Mouse (Mus musculus) intestine, postnatal 0 days (tissue): ENCODE results near the gene Vmn2r55. TPM values are rescaled to one million over a fixed set of nuclear protein-coding genes. Genes with fewer than 3 reads are reported as not detected.
"Not testable (repeated sequence)": the region's sequence is repeated elsewhere in the genome, so short reads cannot be mapped to it uniquely, and the experiment has no call there.

Experiments
- ATAC-seq: fragments of 200-750 bp; cut with Nextera tagmentation; 2 replicates; pipeline ENCODE4 v1.8.0; 2017; ENCODE audit warnings: mild to moderate bottlenecking, moderate TSS enrichment, moderate library complexity
- H3K27ac ChIP-seq: fragments of 300-500 bp; sonication (generic); 2 replicates; pipeline ENCODE4 v1.5.1; 2014; ENCODE audit warnings: mild to moderate bottlenecking, low read depth, low read length, moderate library complexity
- H3K27me3 ChIP-seq: fragments of 300-500 bp; sonication (generic); replicated peaks from 2 replicates; pipeline ENCODE4 v1.6.1; 2014; ENCODE audit warnings: low read length, mixed read lengths; ENCODE audit not compliant: control insufficient read depth, insufficient read depth
- H3K36me3 ChIP-seq: fragments of 300-500 bp; sonication (generic); 2 replicates; pipeline ENCODE4 v1.6.1; 2014; ENCODE audit warnings: mild to moderate bottlenecking, moderate library complexity; ENCODE audit not compliant: control insufficient read depth, insufficient read depth
- H3K4me1 ChIP-seq: fragments of 300-500 bp; sonication (generic); replicated peaks from 2 replicates; pipeline ENCODE4 v1.6.1; 2014; ENCODE audit warnings: antibody characterized with exemption, low read length, mixed read lengths; ENCODE audit not compliant: control insufficient read depth, insufficient read depth
- H3K4me2 ChIP-seq: fragments of 300-500 bp; sonication (generic); replicated peaks from 2 replicates; pipeline ENCODE4 v1.6.1; 2014; ENCODE audit warnings: low read depth, mild to moderate bottlenecking, moderate library complexity
- H3K4me3 ChIP-seq: fragments of 300-500 bp; sonication (generic); 2 replicates; pipeline ENCODE4 v1.5.1; 2014; ENCODE audit warnings: low read depth, low read length
- H3K9ac ChIP-seq: fragments of 300-500 bp; sonication (generic); 2 replicates; pipeline ENCODE4 v1.6.1; 2014; ENCODE audit warnings: mild to moderate bottlenecking, low read depth, low read length
- H3K9me3 ChIP-seq: fragments of 300-500 bp; sonication (generic); 2 replicates; pipeline ENCODE4 v1.6.1; 2016; ENCODE audit warnings: mixed run types; ENCODE audit not compliant: control insufficient read depth
- CTCF ChIP-seq: sonication (generic); IDR thresholded peaks from 2 replicates; pipeline ENCODE4 v1.5.1; 2016; ENCODE audit warnings: low read depth, mild to moderate bottlenecking, control low read depth, antibody characterized with exemption, moderate library complexity
- WGBS: fragments of 180-500 bp; shearing (Covaris S2); extraction: QIAGEN DNeasy Blood & Tissue Kit; methylation state at CpG from one replicate; pipeline ENCODE4 v1.1.7; 2014; 5-methylcytosine and 5-hydroxymethylcytosine counted together
- polyA plus RNA-seq: library from polyadenylated mRNA; unstranded; fragments of >200 nt; fragmentation: Nextera tagmentation; extraction: Ambion mirVana; gene quantifications from 2 replicates; pipeline ENCODE4 v1.2.1, GENCODE M21; 2015

Gene Vmn2r55
- polyA plus RNA-seq = not detected in 2 replicates

DNA sequence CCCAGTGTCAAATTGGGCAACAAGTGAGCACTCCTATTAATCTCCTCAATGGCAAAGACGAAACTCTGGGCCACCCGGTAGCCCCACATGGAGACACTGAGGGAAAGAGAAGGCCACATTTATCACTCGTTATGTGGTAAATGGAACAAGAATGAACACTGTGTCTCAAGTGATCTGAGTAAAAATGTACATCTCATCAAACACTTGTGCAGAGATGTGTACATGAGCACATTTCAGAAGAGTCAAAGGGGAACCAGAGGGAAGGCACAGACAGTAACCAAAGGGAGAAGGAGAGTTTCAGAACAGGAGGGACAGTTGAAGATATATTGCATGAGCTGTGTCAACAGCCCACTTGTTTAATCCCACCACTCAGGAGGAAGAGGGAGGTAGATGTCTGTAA is at the start of gene Vmn2r55:
TSS of gene Vmn2r55 (minus strand) at position 101 of the 400 bp plus-strand sequence.
- H3K9ac ChIP-seq, H3K4me1 ChIP-seq, H3K4me2 ChIP-seq, H3K27ac ChIP-seq, ATAC-seq, H3K9me3 ChIP-seq, H3K27me3 ChIP-seq, H3K4me3 ChIP-seq, H3K36me3 ChIP-seq: not testable (repeated sequence)
- WGBS = 87% methylated on average over 3 of the region's 3 CpGs

DNA sequence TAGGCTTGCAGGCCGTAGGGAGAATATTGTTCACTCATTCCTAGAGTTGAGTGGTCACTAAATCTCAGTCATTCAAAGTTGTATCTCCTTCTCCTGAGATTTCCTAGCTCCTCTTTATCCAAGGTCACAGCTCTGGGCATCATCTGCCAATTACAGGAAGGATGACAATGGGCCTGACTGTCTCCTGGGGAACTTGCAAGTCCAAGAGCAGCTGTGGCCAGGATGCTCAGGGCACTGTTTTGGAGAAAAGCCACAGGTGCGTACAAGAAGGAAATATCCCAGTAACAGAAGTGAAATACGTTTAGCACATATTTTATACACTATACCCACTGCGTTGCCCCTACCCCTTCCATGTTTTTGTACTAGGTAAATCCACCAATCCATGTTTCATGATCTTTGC is 44.6 kb downstream of the Vmn2r55 start, which contains the start of gene Vmn2r54:
TSS of gene Vmn2r54 (minus strand) at position 101 of the 400 bp plus-strand sequence.
- H3K4me3 ChIP-seq, H3K9me3 ChIP-seq, H3K4me2 ChIP-seq, H3K27ac ChIP-seq, ATAC-seq, H3K27me3 ChIP-seq, H3K36me3 ChIP-seq, H3K4me1 ChIP-seq, H3K9ac ChIP-seq: not testable (repeated sequence)
- WGBS = 77% methylated on average over 3 of the region's 4 CpGs

DNA sequence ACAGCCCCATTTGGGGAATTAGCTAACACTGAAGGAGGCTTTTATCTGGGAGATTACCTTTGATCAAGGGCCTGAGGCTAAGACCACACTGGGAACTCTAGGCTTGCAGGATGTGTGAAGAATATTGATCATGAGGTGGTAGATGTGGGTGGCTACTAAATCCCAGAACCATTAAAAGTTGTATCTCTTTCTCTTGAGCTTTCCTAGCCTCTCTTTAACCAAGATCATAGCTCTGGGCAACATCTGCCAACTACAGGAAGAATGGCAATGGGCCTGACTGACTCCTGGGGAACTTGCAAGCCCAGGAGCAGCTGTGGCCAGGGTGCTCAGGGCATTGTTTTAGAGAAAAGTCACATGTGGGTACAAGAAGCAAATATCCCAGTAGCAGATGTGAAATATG is 76.1 kb downstream of the Vmn2r55 start, which contains the start of gene Vmn2r53:
TSS of gene Vmn2r53 (minus strand) at position 101 of the 400 bp plus-strand sequence.
- no peak within 1 kb of the TSS for H3K9ac ChIP-seq
- H3K27ac ChIP-seq = no peak within 1 kb of the TSS
- H3K4me3 ChIP-seq = no peak within 1 kb of the TSS
- no peak within 1 kb of the TSS for H3K4me2 ChIP-seq
- H3K36me3 ChIP-seq = no peaks in the 10 kb centered on the region
- H3K27me3 ChIP-seq = no peaks in the 10 kb centered on the region
- no peak for TF ChIP-seq CTCF
- ATAC-seq = no peak
- no peaks in the 10 kb centered on the region for H3K4me1 ChIP-seq
- H3K9me3 ChIP-seq = no peaks in the 10 kb centered on the region

Other genes starting within 250 kb of the Vmn2r55 start
- 4.5 and 4.8 TPM in 2 replicates for gene Zfp606, start 206.7 kb downstream of the Vmn2r55 start, polyA plus RNA-seq
- gene 2900092C05Rik, start 172.5 kb downstream of the Vmn2r55 start, polyA plus RNA-seq = not detected in 2 replicates
- 0.01 TPM in 1 of 2 replicates, not detected in the other for gene Vmn2r53, start 76.2 kb downstream of the Vmn2r55 start, polyA plus RNA-seq
- gene Vmn2r54, start 44.7 kb downstream of the Vmn2r55 start, polyA plus RNA-seq = not detected in 2 replicates
- gene Vmn2r56, start 50.0 kb upstream of the Vmn2r55 start, polyA plus RNA-seq = not detected in 2 replicates
- 0.77 and 1.1 TPM in 2 replicates for gene Zscan18, start 118.6 kb upstream of the Vmn2r55 start, polyA plus RNA-seq
- 4.3 and 5.8 TPM in 2 replicates for gene Zfp329, start 133.9 kb upstream of the Vmn2r55 start, polyA plus RNA-seq
- 12.5 and 15.6 TPM in 2 replicates for gene Zfp110, start 149.8 kb upstream of the Vmn2r55 start, polyA plus RNA-seq
- 0.97 and 1.2 TPM in 2 replicates for gene Zfp128, start 196.2 kb upstream of the Vmn2r55 start, polyA plus RNA-seq
- gene Zscan22, start 212.8 kb upstream of the Vmn2r55 start, polyA plus RNA-seq = 4.0 and 4.4 TPM in 2 replicates
- gene Rps5, start 237.3 kb upstream of the Vmn2r55 start, polyA plus RNA-seq = 555 and 561 TPM in 2 replicates
- 0.05 and 0.09 TPM in 2 replicates for gene Rnf225, start 242.4 kb upstream of the Vmn2r55 start, polyA plus RNA-seq